Mouse (Mus musculus): ENCODE data around the gene Mc1r. TPM values are rescaled to one million over a fixed set of nuclear protein-coding genes. Genes with fewer than 3 reads are reported as not detected.
A peak's percentile ranks its signal among the peaks of the same experiment; 100 is the strongest.
"Not testable (repeated sequence)": the region's sequence is repeated elsewhere in the genome, so short reads cannot be mapped to it uniquely, and the experiment has no call there.

Mc1r gene
- polyA plus RNA-seq, 1 experiment from 2014 or later, result not detected

DNA sequence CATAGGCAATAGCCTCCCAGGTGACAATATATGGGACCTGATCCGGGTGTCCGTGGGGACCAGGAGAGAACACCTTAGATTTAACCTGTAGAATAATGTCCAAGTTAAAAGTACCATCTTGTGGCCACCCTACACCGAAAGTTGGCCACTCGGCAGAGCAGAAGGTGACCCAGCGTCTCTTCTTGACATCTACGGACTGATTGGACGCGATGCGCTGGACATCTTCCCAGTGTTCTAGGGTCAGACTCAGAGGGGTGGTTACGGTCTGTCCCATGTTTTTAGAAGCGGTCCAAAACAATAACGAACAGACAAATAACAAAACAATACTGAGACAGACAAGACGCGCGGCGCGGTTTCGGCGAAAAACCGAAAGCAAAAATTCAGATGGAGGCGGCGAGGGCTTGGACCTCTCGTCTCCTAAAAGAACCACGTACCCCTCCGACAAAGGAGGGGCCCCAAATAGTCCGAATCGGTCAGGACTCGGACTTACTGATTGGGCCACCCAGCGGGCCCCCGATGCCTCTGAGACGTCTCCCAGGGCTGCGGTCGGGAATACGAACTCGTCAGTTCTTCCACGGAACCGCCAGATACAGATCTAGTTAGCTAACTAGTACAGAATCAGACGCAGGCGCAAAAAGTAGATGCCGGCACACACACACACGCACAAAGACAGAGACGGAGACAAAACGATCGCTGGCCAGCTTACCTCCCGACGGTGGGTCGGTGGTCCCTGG, 26.5 kb downstream of the Mc1r start:
- not testable (repeated sequence) for H3K4me3 ChIP-seq (replicated peaks); H3K27ac ChIP-seq; H3K9ac ChIP-seq (replicated peaks); H3K4me2 ChIP-seq; ATAC-seq (ENCODE audit: insufficient number of reproducible peaks, insufficient read depth, low FRiP score, low TSS enrichment, low read depth); H3K4me1 ChIP-seq (replicated peaks); H3K27me3 ChIP-seq; H3K36me3 ChIP-seq
- peaks cover 54% of the 10 kb centered on the region for H3K9me3 ChIP-seq
- 96% methylated on average over 47 of the region's 47 CpGs for WGBS

DNA sequence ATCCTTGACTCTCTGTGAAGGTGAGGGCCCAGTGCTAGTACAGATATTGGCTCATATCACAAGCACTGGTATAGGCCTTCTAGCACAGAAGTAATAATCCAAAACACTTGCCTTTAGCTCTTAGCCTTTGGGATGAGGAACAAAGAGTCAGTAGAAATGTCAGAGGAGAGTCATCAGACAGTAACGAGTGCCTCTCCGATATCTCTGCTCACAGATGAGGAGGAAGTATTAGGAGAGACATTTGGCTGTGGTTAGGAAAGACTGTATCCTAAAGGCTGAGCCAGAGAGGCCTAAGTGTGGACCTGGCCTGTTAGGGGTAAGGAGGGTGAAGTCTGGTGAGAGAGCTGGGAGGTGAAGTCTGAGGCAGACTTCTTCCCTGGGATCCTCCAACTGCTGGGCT, 34.9 kb downstream of the Mc1r start:
- Histone ChIP-seq H3K4me3 (replicated peaks) (no peak overlapping the region), H3K27me3 (no peaks in the 10 kb centered on the region), H3K4me2 (no peak overlapping the region), H3K4me1 (replicated peaks) (peaks cover 8% of the 10 kb centered on the region), H3K27ac (no peak overlapping the region), H3K9me3 (no peaks in the 10 kb centered on the region), H3K36me3 (peaks cover 15% of the 10 kb centered on the region; the same call in 1 of the 2 replicates), H3K9ac (replicated peaks) (no peak overlapping the region)
- ATAC-seq (ENCODE audit: insufficient number of reproducible peaks, insufficient read depth, low FRiP score, low TSS enrichment, low read depth), result no peak
- WGBS, result 87% methylated on average over 2 of the region's 2 CpGs

DNA sequence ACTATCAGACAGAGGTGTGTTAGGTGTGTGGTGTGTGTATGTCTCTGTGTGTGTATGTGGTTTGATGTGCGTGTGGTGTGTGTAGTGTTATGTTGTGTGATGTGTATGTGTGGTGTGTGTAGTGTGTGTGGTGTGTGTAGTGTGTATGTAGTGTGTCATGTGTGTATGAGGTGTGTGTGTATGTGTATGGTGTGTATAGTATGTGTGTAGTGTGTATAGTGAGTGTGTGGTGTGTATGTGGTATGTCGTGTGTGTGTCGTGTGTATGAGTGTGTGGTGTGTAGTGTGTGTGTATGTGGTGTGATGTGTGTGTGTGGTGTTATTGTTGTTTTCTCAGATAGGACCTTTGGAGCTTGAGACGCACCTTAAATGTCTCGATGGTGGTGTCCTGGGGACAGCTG, 35.4 kb downstream of the Mc1r start:
- peaks cover 8% of the 10 kb centered on the region for H3K4me1 ChIP-seq (replicated peaks)
- peak overlapping the region; percentile 65 for H3K4me3 ChIP-seq (replicated peaks)
- WGBS, result 84% methylated on average over 5 of the region's 5 CpGs
- H3K27me3 ChIP-seq, result no peaks in the 10 kb centered on the region
- no peaks in the 10 kb centered on the region for H3K9me3 ChIP-seq
- no peak for ATAC-seq (ENCODE audit: insufficient number of reproducible peaks, insufficient read depth, low FRiP score, low TSS enrichment, low read depth)
- H3K9ac ChIP-seq (replicated peaks), result peak overlapping the region; percentile 86; the same call in 1 of the 2 replicates
- peak overlapping the region; percentile 74; the same call in 1 of the 2 replicates for H3K4me2 ChIP-seq
- peaks cover 15% of the 10 kb centered on the region; the same call in 1 of the 2 replicates for H3K36me3 ChIP-seq
- no peak overlapping the region for H3K27ac ChIP-seq

DNA sequence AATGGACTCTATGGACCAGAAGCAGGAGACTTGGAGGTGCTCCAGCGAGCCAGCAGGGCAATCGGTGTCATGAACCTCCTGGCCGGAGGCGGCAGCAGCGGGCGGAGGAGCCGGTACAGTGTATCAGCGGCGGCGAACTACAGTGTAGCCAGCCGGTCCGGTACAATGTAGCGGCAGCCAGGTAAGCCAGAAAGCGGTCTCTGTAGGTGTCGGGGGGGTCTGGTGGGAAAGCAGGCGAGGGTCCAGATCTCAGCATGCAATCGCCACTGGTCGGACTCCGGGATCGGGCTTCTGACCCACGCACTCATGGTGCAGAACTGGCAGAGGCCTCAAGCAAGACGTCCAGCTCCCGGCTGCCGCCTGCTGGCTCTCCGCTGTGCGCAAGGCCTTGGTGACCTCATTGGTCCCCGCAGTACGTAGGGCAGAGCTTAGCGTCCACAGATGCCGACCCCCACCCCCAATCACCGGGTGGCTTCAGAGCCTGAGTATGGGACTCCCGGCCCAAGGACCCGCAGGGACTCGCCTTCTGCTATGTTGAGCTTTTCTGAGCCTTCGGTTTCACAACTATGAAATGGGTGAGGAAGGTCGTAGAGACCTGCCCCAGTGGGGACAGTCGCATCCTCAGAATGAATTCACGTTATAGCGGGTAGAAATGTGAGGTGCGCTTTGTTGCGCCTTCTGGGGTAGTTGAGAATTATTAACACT, 36.1 kb downstream of the Mc1r start:
- WGBS, result under 1% methylated on average over 41 of the region's 41 CpGs

DNA sequence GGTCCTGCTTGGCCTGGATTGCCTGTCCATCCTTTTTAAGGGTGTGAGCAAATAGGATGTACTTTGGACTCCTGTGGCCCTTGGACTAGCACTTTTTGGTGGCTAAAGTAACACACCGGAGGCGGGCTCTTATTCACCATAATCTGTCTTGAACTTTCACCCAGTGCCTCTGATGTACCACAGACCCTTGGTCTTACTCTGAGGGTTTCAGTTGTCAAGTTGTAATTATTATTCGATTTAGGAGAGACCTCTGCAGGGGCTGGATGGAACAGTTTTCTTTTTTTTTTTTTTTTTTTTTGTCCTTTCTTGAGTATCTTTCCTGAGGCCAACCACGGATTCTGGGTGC, 36.6 kb downstream of the Mc1r start:
- H3K27ac ChIP-seq, result no peak overlapping the region
- peaks cover 18% of the 10 kb centered on the region; the same call in 1 of the 2 replicates for H3K36me3 ChIP-seq
- H3K9ac ChIP-seq (replicated peaks), result peak overlapping the region; percentile 86
- no peak for ATAC-seq (ENCODE audit: insufficient number of reproducible peaks, insufficient read depth, low FRiP score, low TSS enrichment, low read depth)
- H3K9me3 ChIP-seq, result no peaks in the 10 kb centered on the region
- 40% methylated on average over 4 of the region's 4 CpGs for WGBS
- H3K4me1 ChIP-seq (replicated peaks), result peaks cover 8% of the 10 kb centered on the region
- no peaks in the 10 kb centered on the region for H3K27me3 ChIP-seq
- H3K4me2 ChIP-seq, result peak overlapping the region; percentile 74
- H3K4me3 ChIP-seq (replicated peaks), result peak overlapping the region; percentile 65

More for the DNA sequence above, 36.1 kb downstream of the Mc1r start:
- H3K4me3 ChIP-seq (replicated peaks), result peak overlapping the region; percentile 65
- H3K9ac ChIP-seq (replicated peaks), result peak overlapping the region; percentile 86
- H3K36me3 ChIP-seq, result peaks cover 18% of the 10 kb centered on the region; the same call in 1 of the 2 replicates
- H3K4me2 ChIP-seq, result peak overlapping the region; percentile 74
- peak; percentile 91 for ATAC-seq (ENCODE audit: insufficient number of reproducible peaks, insufficient read depth, low FRiP score, low TSS enrichment, low read depth)
- peak overlapping the region; percentile 84 for H3K27ac ChIP-seq
- H3K27me3 ChIP-seq, result no peaks in the 10 kb centered on the region
- no peaks in the 10 kb centered on the region for H3K9me3 ChIP-seq
- H3K4me1 ChIP-seq (replicated peaks), result peaks cover 8% of the 10 kb centered on the region

DNA sequence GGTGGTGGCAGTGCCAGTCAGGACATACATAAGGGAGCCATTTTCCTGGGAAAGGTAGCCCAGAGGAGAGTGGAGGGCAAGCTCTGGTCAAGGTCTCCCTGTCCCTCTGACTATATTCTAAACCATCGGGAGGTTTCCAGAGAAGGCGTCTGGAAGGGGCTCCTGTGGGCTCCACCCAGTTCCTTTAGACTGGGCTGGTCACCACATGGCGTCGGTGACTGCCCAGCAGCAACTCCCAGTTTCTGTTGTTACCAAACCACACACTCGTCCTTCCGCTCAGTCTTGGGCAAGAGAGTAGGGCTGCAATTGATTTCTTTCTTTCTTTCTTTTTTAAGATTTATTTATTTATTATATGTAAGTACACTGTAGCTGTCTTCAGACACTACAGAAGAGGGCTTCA, 37.2 kb downstream of the Mc1r start:
- Histone ChIP-seq H3K9ac (replicated peaks) (no peak overlapping the region), H3K36me3 (peaks cover 24% of the 10 kb centered on the region), H3K4me3 (replicated peaks) (peak overlapping the region; percentile 65; the same call in 1 of the 2 replicates), H3K9me3 (no peaks in the 10 kb centered on the region), H3K27me3 (no peaks in the 10 kb centered on the region), H3K27ac (no peak overlapping the region), H3K4me1 (replicated peaks) (peaks cover 8% of the 10 kb centered on the region), H3K4me2 (peak overlapping the region; percentile 74)
- ATAC-seq (ENCODE audit: insufficient number of reproducible peaks, insufficient read depth, low FRiP score, low TSS enrichment, low read depth), result no peak
- WGBS, result 84% methylated on average over 6 of the region's 6 CpGs

DNA sequence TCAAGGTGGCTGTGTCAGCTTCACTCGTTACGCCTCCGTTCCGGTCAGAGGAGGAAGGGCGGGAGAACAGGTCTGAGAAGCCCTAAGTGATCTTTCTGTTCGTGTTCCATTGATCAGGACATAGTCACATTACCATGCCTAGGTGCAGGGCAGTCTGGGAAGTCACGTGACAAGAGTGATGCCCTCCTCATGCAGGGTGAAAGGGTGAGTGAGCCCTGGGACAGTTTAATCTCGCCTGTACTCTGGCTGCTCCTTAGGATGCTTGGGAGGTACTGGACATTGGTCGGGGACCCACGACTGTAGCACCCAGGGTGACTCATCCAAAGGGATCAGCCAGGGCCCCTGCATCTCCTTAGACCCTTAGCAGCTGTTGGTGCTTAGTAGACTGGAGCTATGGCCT, 39.1 kb downstream of the Mc1r start:
- WGBS, result 91% methylated on average over 10 of the region's 10 CpGs
- H3K9me3 ChIP-seq, result no peaks in the 10 kb centered on the region
- H3K4me2 ChIP-seq, result no peak overlapping the region
- H3K27me3 ChIP-seq, result no peaks in the 10 kb centered on the region
- H3K9ac ChIP-seq (replicated peaks), result no peak overlapping the region
- no peak overlapping the region for H3K4me3 ChIP-seq (replicated peaks)
- no peak overlapping the region for H3K27ac ChIP-seq
- peaks cover 8% of the 10 kb centered on the region for H3K4me1 ChIP-seq (replicated peaks)
- ATAC-seq (ENCODE audit: insufficient number of reproducible peaks, insufficient read depth, low FRiP score, low TSS enrichment, low read depth), result no peak
- peaks cover 40% of the 10 kb centered on the region for H3K36me3 ChIP-seq

DNA sequence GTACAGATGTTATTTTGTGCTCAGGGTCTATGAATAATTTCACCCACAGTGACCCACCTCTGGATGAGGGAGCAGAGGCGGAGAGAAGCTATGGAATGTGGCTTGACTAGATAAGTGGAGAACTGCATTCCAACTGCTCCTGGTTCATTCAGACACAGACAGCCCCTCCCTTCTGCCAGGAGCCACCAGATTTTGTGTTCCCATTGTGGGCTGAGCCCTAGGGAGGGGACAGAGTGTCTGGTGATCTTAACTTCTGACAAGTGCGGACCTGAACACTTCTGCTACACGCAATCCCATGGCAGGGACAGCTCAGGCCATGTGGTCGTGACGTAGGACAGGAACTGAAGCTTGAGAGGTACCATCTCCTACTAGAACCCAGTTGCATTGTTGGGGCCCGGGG, 39.9 kb downstream of the Mc1r start:
- H3K27me3 ChIP-seq, result no peaks in the 10 kb centered on the region
- no peak for ATAC-seq (ENCODE audit: insufficient number of reproducible peaks, insufficient read depth, low FRiP score, low TSS enrichment, low read depth)
- H3K4me1 ChIP-seq (replicated peaks), result peaks cover 8% of the 10 kb centered on the region
- H3K9me3 ChIP-seq, result no peaks in the 10 kb centered on the region
- no peak overlapping the region for H3K4me3 ChIP-seq (replicated peaks)
- H3K27ac ChIP-seq, result no peak overlapping the region
- H3K9ac ChIP-seq (replicated peaks), result no peak overlapping the region
- no peak overlapping the region for H3K4me2 ChIP-seq
- H3K36me3 ChIP-seq, result peaks cover 48% of the 10 kb centered on the region
- WGBS, result 83% methylated on average over 6 of the region's 6 CpGs

DNA sequence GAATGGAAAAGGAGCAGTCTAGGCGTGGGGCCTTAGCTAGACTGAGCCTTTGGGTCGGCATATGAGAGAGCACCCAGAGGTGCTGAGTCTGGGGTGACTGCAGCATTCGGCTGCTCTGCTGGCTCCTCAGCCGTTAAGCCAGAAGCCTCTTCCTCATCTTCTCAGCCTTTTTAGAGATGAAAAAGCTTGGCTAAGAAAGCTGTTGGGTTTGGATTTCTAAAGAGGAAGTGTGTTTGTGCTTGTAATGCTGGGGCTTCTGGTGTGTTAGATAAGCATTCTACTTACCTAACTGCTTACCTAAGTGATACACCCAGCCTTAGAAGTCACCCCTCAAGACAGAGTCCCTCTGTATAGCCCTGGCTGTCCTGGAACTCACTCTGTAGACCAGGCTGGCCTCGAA, 43.9 kb downstream of the Mc1r start:
- ATAC-seq (ENCODE audit: insufficient number of reproducible peaks, insufficient read depth, low FRiP score, low TSS enrichment, low read depth), result no peak
- no peaks in the 10 kb centered on the region for H3K27me3 ChIP-seq
- no peaks in the 10 kb centered on the region for H3K9me3 ChIP-seq
- H3K9ac ChIP-seq (replicated peaks), result peak overlapping the region; percentile 23; the same call in 1 of the 2 replicates
- no peak overlapping the region for H3K4me3 ChIP-seq (replicated peaks)
- WGBS, result 93% methylated on average over 5 of the region's 5 CpGs
- H3K36me3 ChIP-seq, result peaks cover 78% of the 10 kb centered on the region
- no peak overlapping the region for H3K27ac ChIP-seq
- no peaks in the 10 kb centered on the region for H3K4me1 ChIP-seq (replicated peaks)
- no peak overlapping the region for H3K4me2 ChIP-seq

DNA sequence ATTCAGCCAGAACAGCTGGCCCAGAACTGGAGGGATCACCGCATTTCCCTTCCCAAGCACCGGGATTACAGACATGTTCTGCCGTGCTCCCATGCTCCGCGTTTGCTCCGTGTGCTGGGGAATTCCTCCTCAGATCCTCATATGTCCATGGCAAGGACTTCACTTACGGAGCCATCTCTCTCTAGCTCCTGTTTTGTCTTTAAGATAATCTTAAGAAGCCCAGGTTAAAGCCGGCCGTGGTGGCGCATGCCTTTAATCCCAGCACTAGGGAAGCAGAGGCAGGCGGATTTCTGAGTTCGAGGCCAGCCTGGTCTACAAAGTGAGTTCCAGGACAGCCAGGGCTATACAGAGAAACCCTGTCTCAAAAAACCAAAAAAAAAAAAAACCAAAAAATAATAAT, 44.8 kb downstream of the Mc1r start:
- peaks cover 80% of the 10 kb centered on the region for H3K36me3 ChIP-seq
- 93% methylated on average over 12 of the region's 12 CpGs for WGBS

DNA sequence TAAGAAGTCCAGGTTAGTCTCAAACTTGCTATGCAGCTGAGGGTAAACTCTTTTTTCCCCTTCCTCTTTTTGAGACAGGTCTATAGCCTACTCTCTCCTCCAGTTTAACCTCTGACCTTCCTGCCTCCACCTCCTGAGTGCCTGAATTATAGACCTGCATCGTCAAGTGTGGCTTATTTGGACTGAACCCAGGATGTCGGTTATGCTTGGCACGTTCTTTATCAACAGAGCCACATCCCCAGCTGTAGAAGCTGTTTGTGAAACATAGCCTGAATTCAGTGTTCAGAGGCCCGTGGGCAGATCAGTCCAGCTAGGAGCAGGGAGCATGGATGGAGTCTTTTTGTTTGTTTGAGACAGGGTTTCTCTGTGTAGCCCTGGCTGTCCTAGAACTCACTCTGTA, 45.2 kb downstream of the Mc1r start:
- Histone ChIP-seq H3K9me3 (no peaks in the 10 kb centered on the region), H3K27ac (no peak overlapping the region), H3K36me3 (peaks cover 84% of the 10 kb centered on the region), H3K27me3 (no peaks in the 10 kb centered on the region), H3K9ac (replicated peaks) (no peak overlapping the region), H3K4me1 (replicated peaks) (no peaks in the 10 kb centered on the region), H3K4me3 (replicated peaks) (no peak overlapping the region), H3K4me2 (no peak overlapping the region)
- ATAC-seq (ENCODE audit: insufficient number of reproducible peaks, insufficient read depth, low FRiP score, low TSS enrichment, low read depth), result no peak
- WGBS, result 89% methylated on average over 4 of the region's 4 CpGs

More for the DNA sequence above, 44.8 kb downstream of the Mc1r start:
- not testable (repeated sequence) for H3K27me3 ChIP-seq; H3K27ac ChIP-seq; H3K4me2 ChIP-seq; H3K4me1 ChIP-seq (replicated peaks); H3K9me3 ChIP-seq; H3K9ac ChIP-seq (replicated peaks); ATAC-seq (ENCODE audit: insufficient number of reproducible peaks, insufficient read depth, low FRiP score, low TSS enrichment, low read depth); H3K4me3 ChIP-seq (replicated peaks)

All from limb, embryonic 12.5 days (tissue).